Mouse (Mus musculus) liver, postnatal 0 days (tissue): ENCODE results near the gene Csf3r.

Source experiments
- CTCF ChIP-seq: sonication (generic); IDR thresholded peaks from 2 replicates; pipeline ENCODE4 v1.5.1; 2016; ENCODE audit warnings: antibody characterized with exemption, low read depth
- EP300 ChIP-seq: IDR thresholded peaks from 2 replicates; pipeline ENCODE4 v1.6.1; 2016; ENCODE audit warnings: antibody characterized with exemption, low read depth, mild to moderate bottlenecking

DNA sequence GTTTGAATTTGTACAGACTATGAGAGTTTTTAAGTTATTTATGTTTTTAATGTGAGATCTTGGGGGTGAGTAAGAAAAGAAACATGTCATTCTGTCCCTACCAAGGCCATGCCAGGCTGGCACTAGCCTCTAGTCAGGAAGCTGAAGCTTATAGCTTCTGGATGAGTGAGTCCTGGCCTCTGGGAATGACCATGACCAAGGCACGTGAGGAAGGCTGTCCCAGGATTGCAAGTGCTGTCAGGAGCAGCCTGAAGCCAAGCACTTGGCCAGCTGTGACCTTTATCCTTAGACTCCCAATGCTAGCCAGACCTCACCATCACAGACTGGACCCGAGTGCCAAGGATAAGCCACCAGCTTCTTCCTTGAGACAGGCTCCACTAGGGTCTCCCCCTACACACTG lies 31.4 kb upstream of the Csf3r start:
- TF ChIP-seq CTCF (no peak), EP300 (no peak)
